Mouse (Mus musculus) cerebellum, postnatal 25 days (tissue): ENCODE results near the gene Tcl1b5.

Experiments used
- DNase-seq, 2 experiments: peaks; one replicate each; pipeline ENCODE4 v3.0.0; 2021; ENCODE audit warnings: mixed read lengths in 2 of 2

Gene Tcl1b5

GRCm38 (mm10) chr12:105209231-105209630 lies 33.1 kb downstream of the Tcl1b5 start:
- no peak for DNase-seq

GRCm38 (mm10) chr12:105217101-105217760 lies 41.1 kb downstream of the Tcl1b5 start:
- no peak for DNase-seq

- DNase-seq = no peak
Measured at GRCm38 (mm10) chr12:105222601-105223319, 46.6 kb downstream of the Tcl1b5 start, which contains the start of gene Tcl1. Gene Tcl1 (minus strand): TSS chr12:105222793.

- no peak for DNase-seq
Measured at GRCm38 (mm10) chr12:105224621-105225320, 48.6 kb downstream of the Tcl1b5 start.
